Mouse (Mus musculus): ENCODE results near the gene Atxn1. TPM values are rescaled to one million over a fixed set of nuclear protein-coding genes. Genes with fewer than 3 reads are reported as not detected.

Atxn1 gene
- total and polyA plus RNA-seq, 3 experiments: 8.0 to 13.1 (median 9.7) TPM

DNA sequence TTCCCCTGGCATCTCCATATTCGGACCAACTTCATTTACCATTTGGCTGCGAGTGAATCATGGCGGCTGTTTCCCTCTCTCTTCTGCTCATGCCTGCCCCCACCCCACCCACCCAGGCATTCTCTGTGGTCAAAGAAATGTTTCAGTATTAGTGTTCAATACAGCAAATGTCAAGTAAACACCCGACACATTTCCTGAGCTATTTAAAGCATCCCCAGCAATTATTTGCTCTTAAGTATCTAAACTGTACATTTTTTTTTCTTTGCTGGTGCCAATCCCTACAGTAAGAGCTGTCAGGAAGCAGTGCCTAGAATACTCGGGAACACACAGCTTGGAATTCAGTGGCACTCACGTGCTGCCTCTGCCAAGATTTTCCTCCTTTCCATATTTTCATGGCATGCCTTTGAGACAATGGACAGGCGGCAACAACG is 32.3 kb downstream of the Atxn1 start:
- peaks cover 2 to 39% of the 10 kb centered on the region in 2 experiments for H3K4me1 ChIP-seq (ENCODE audit: control insufficient read depth in 1 of 2, insufficient read depth in 2 of 2)
- in situ Hi-C loops (cut with MboI; ENCODE audit: low pct_ligation_motif_present, low pct_unique_long_range_greater_than_20kb, low sequenced_read_pairs): no loop called here
- dilution Hi-C loops (cut with MboI; ENCODE audit: extremely low pct_ligation_motif_present, extremely low pct_unique_long_range_greater_than_20kb, low sequenced_read_pairs): no loop called here
- H3K27ac ChIP-seq (ENCODE audit: insufficient read depth, low read depth): peak overlapping the region; percentile 78
- peaks cover 34% of the 10 kb centered on the region for H3K79me2 ChIP-seq (replicated peaks; ENCODE audit: control insufficient read depth, extremely low read depth, insufficient read depth, poor library complexity, severe bottlenecking)
- TF ChIP-seq POLR2AphosphoS2 (IDR thresholded peaks at IDR 0.05; ENCODE audit: low read depth, low read length): no peak
- TF ChIP-seq ZMIZ1 (IDR thresholded peaks at IDR 0.05; ENCODE audit: low read depth, low read length): no peak
- peak; percentile 70 for TF ChIP-seq JUND (conservative IDR thresholded peaks at IDR 0.05; ENCODE audit: low read depth, low read length)
- TF ChIP-seq CHD1 (IDR thresholded peaks at IDR 0.05; ENCODE audit: low read depth, low read length): no peak
- TF ChIP-seq MAZ (IDR thresholded peaks at IDR 0.05; ENCODE audit: low read depth, low read length): no peak; the same call in 1 of the 2 replicates
- peak; percentile 92 for TF ChIP-seq IRF4 (IDR thresholded peaks at IDR 0.05; ENCODE audit: low read depth, low read length)
- TF ChIP-seq NRF1 (IDR thresholded peaks at IDR 0.05; ENCODE audit: low read depth, low read length): no peak
- TF ChIP-seq ZKSCAN1 (IDR thresholded peaks at IDR 0.05; ENCODE audit: borderline replicate concordance, low read depth, low read length): no peak
- TF ChIP-seq TBP (conservative IDR thresholded peaks at IDR 0.05; ENCODE audit: low read depth, low read length): no peak
- TF ChIP-seq JUN (IDR thresholded peaks at IDR 0.05; ENCODE audit: insufficient read depth, low read depth, low read length): peak; percentile 58; the same call in 1 of the 2 replicates
- peak; percentile 83 for TF ChIP-seq ZNF384 (IDR thresholded peaks at IDR 0.05; ENCODE audit: low read depth, low read length)
- TF ChIP-seq CTCF (conservative IDR thresholded peaks at IDR 0.05 in 1 of 2, IDR thresholded peaks at IDR 0.05 in 1 of 2; ENCODE audit: low read depth in 2 of 2, low read length in 2 of 2): no peak
- TF ChIP-seq NELFE (IDR thresholded peaks at IDR 0.05; ENCODE audit: low read depth, low read length): no peak
- TF ChIP-seq HCFC1 (IDR thresholded peaks at IDR 0.05; ENCODE audit: low read depth, low read length): no peak
- TF ChIP-seq MYC (IDR thresholded peaks at IDR 0.05; ENCODE audit: low read depth, low read length): 0 out of 2 replicates have a peak, but pooled peaks have one; percentile 37
- TF ChIP-seq CHD2 (IDR thresholded peaks at IDR 0.05; ENCODE audit: low read length): peak; percentile 30; the same call in 1 of the 2 replicates
- 0 out of 2 replicates have a peak, but pooled peaks have one; percentile 18 for TF ChIP-seq SIN3A (IDR thresholded peaks at IDR 0.05; ENCODE audit: low read length)
- TF ChIP-seq ETS1 (conservative IDR thresholded peaks at IDR 0.05; ENCODE audit: low read depth, low read length): peak; percentile 53; the same call in 1 of the 2 replicates
- TF ChIP-seq BHLHE40 (IDR thresholded peaks at IDR 0.05; ENCODE audit: low read depth, low read length): peak; percentile 86
- no peak for TF ChIP-seq E2F4 (IDR thresholded peaks at IDR 0.05; ENCODE audit: insufficient replicate concordance, low read depth, low read length)
- TF ChIP-seq SMC3 (IDR thresholded peaks at IDR 0.05; ENCODE audit: low read depth, low read length): no peak
- TF ChIP-seq RCOR1 (conservative IDR thresholded peaks at IDR 0.05; ENCODE audit: low read depth, low read length): 0 out of 2 replicates have a peak, but pooled peaks have one; percentile 35
- peak; percentile 29; the same call in 1 of the 2 replicates for TF ChIP-seq TCF12 (IDR thresholded peaks at IDR 0.05; ENCODE audit: low read depth, low read length)
- TF ChIP-seq PAX5 (IDR thresholded peaks at IDR 0.05; ENCODE audit: low read length): no peak
- TF ChIP-seq MEF2A (IDR thresholded peaks at IDR 0.05; ENCODE audit: borderline replicate concordance, low read depth, low read length): peak; percentile 91; the same call in 1 of the 2 replicates
- no peak for TF ChIP-seq POLR2A (IDR thresholded peaks at IDR 0.05; ENCODE audit: low read depth, low read length)
- TF ChIP-seq EP300 (IDR thresholded peaks at IDR 0.05; ENCODE audit: low read length): peak; percentile 84
- TF ChIP-seq USF2 (conservative IDR thresholded peaks at IDR 0.05; ENCODE audit: low read depth, low read length): no peak
- TF ChIP-seq KAT2A (IDR thresholded peaks at IDR 0.05; ENCODE audit: insufficient replicate concordance, low read length): no peak
- no peak for TF ChIP-seq MAX (IDR thresholded peaks at IDR 0.05; ENCODE audit: low read length)
- DNase-seq (ENCODE audit: extremely low read depth): peak; percentile 65
- H3K36me3 ChIP-seq (replicated peaks in 1 of 2; ENCODE audit: control insufficient read depth in 1 of 2, insufficient read depth in 1 of 2, low read length in 1 of 2): peaks cover 5 to 52% of the 10 kb centered on the region in 2 experiments
- no peak overlapping the region for H3K4me3 ChIP-seq (replicated peaks in 1 of 3; ENCODE audit: low read depth in 2 of 3, low read length in 2 of 3, poor library complexity in 1 of 3)
- peak overlapping the region; percentile 94 for H3K4me2 ChIP-seq (ENCODE audit: insufficient read depth, low read depth, poor library complexity, severe bottlenecking)
- H3K9me3 ChIP-seq (replicated peaks; ENCODE audit: low read length): peaks cover 8% of the 10 kb centered on the region
- no peak overlapping the region for H3K9ac ChIP-seq (ENCODE audit: insufficient read depth, low read depth)
- H3K27me3 ChIP-seq (replicated peaks): no peaks in the 10 kb centered on the region
